Mouse (Mus musculus) kidney, postnatal 4 days (tissue): ENCODE data around the gene Hesx1.

ENCODE experiments used
- DNase-seq, 2 experiments: peaks; one replicate each; pipeline ENCODE4 v3.0.0; 2021; ENCODE audit warnings: mixed read lengths in 2 of 2

Gene Hesx1

DNA sequence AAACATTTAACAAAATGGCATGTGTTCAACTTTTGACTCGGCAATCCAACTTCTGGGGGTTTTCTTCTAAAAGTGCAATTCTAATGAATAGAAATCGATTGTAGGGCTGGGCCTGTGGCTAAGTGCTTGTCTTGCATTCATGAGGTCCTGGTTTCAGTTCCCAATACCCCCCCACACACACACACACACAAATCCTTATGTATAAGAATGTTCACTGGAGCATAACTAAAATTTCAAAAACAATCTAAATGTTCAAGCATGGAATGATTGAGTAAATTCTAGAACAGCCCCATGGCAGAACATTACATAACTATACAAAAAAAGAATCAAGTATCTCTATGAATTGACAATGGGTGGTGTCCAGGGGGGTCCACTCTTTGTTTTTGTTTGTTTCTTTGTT lies 23.7 kb downstream of the Hesx1 start:
- no peak for DNase-seq

DNA sequence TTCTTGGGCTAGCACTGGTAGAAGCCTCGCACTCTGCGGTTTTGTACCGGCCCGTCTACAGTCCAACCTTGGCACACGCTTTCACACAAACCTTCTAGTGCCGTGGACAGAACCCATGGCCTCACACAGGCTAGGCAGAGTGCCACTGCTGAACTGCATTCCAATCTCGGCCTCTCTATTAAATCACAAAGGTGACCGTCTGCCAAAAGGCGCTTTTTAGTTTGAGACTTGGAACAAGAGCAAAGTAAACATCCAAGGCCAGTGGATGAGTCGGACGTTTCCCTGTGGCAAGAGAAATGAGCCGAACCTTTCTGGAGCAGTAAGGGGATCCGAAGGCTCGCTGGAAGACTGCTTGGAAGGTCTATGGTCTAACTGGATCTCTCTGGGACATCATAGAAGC lies 25.6 kb downstream of the Hesx1 start:
- no peak for DNase-seq

DNA sequence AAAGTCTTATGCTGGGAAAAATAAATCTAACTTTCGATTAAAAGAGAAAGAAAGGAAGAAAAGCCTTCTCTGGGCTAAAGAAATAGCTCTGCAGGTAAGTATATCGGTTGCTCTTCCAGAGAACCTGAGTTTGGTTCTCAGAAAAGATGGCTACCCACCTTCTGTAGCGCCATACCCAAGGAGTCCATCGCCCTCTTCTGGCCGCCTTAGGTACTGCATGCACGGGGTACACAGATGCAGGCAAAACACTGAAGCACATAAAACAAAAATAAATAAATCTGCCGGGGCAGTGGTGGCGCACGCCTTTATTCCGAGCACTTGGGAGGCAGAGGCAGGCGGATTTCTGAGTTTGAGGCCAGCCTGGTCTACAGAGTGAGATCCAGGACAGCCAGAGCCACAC lies 28.7 kb downstream of the Hesx1 start:
- DNase-seq: peak; percentile 83 to 86

- DNase-seq: no peak
Observed at GRCm38 (mm10) chr14:27024664-27025063, 30.4 kb downstream of the Hesx1 start.

DNA sequence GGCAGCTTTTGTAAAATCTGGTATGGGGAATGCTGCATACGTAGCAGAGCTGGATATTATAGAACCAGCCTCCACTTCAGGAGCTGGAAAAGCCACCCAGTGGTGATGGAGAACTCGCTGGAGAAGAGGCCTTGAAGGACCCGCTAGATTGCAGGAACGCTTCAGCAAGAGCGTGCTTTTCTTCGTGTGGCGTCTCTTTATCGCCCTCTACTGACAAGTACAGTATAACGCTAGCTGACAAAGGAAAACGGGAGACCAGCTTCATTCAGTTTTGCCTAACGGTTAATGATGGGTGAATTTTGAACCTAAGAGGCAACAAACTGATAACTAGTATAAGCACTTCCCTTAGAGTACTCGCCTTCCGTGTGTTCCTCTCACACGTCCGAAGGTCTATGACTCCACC lies 35.6 kb downstream of the Hesx1 start:
- peak; percentile 45 to 69 for DNase-seq

GRCm38 (mm10) chr14:27031142-27031541 lies 36.9 kb downstream of the Hesx1 start:
- DNase-seq: peak; percentile 90 to 92

DNA sequence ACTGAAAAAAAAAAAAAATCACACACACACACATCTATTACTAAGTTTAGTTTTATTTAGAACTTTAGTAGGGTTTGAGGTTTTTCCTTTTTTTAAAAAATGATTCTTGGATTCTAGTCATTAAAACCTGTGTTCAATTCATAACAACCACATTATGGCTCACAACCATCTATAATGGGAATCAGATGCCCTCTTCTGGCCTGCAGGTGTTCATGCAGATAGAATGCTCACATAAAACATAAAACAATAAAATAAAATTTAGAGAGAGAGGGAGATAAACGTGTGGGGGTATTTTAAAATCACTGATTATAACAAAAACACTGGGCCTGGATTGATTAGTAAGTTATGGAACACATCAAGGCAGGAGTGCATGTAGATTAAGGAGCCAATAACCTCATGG lies 43.3 kb downstream of the Hesx1 start:
- no peak for DNase-seq

DNA sequence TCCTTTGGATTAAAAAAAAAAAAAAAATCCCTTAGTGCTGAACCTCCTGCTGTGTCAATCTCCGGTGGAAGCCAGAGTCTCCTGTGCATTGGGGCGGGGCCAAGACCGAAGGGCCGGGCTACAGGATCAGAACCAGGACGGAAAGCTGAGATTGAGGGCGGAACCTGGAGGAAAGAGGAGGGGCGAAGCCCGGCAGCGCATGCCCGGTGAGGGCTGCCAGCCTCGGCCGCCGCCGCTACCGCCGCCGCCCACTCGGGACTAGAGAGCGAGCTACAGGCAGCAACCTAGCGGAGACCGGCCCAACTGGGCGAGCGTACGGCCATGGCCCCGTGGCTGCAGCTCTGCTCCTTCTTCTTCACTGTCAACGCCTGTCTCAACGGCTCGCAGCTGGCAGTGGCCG lies 44.6 kb downstream of the Hesx1 start, which contains the start of gene Il17rd:
Gene Il17rd, plus strand, starts transcription at position 159 of the 400 bp plus-strand sequence.
- peak; percentile 93 to 96 for DNase-seq

DNA sequence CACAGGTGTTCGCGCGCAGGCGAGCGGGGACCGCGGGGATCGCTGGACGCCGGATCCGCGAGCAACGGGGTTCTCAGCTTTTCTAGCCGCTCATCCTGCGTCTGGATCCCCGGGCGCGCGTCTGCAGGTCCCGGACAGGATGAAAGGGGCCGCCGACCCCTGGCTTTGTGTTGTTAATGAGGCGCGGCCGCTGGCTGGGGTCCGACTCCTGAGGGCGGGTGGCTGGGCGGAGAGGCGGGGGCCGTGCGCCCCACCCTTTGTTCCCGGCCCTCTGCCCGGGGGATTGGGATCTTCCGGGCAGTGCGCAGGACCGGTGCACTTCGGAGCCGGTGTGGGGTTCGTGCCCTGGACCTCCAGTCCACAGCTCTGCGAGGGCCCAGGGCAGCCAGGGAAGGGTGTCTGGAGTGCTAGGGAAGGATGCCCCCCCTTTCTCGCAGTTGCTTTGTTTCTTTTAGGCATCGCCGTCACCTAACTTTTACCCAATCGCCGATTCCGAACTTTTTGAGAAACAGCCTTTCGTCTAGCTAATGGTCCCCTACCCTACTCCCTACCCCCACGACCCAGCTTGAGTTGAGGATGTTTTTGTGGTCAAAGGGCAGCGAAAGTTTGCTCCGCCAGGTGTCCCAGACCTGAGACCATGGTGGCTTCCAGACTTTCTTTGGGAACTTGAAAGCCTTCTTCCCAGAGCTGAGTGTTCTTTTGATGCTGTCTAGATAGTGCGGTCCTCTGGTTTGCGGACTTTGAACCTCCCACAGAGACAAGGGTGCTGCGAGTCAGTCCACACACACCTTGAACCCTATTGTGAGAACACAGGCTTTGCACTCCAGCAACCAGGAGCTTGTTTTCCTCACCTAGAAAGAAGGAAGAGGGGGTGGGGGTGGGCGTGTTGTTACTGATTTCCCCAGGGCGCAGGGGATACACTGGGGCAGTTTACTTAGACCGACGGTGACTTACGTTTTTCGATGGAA lies 45.3 kb downstream of the Hesx1 start:
- DNase-seq: peak; percentile 66 to 76

DNA sequence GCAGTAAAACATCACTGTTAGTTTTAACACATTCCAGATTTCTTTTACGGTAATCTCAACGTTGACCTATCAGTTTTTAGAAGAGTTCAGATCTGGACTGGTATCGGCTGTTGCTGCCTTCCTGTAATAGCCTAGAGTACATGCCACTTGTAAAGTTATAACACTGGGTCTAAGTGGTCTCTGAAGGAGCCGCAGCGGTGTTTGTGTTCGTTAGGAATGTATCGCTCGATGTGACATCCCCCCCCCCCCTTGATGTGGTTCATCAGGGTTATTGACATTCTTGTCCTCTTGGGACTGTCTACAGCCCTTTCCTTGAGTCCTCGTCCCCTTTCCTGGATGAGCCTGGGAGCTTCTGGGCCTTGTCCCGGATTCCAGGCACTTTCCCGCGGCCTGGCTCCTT lies 46.2 kb downstream of the Hesx1 start:
- peak in 1 of 2 experiments; percentile 34 for DNase-seq

DNA sequence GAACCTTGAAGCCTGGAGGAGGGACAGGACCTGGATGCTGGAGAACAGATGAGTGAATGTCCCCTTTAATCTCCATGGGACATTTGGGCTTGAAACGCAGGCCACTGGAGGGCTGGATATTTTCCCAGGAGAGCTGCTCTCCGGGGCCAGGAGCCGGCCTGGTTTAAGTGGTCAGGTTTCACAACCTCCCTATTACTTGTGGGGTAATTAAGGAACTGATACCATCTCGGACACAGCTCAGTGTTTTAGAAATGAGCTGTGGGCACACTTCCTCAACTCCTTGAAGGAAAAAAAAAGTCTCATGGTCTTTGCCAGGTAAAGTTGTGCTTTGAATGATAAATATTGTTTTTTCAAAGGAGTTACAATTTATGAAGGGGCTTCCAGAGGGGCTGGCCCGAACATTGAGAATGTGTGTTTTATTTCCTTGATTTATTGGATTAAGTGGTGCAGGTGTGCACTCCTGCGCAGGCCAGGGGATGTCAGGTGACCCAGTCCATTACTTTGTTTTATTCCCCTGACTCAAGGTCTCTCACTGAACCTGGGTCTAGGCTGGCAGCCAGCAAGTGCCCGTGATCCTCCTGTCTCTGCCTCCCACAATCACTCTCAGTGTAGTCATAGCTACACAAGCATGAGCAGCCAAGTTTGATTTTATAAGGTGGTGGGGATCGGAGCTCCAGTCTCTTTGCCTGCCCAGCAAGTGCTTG lies 48.2 kb downstream of the Hesx1 start:
- peak; percentile 23 to 49 for DNase-seq

DNA sequence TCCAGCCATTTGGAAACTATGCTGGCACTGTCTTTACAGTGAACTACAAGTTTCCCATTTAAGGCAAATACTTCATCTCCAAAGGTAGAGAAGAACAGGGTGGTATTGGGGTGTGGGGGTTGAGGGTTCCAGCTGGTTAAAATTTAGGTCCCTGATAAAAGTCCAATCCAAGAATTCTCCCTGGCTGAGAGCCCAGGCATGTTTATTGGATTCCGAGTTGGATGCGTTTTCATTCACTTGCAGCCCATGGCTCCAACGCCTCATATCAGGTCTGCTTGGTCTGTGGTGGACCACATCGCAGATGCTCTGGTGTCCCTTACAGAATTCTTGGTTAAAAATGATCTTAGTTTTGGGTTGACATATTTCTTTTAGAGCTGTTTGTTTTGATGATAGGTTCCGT lies 49.2 kb downstream of the Hesx1 start:
- DNase-seq: no peak

DNA sequence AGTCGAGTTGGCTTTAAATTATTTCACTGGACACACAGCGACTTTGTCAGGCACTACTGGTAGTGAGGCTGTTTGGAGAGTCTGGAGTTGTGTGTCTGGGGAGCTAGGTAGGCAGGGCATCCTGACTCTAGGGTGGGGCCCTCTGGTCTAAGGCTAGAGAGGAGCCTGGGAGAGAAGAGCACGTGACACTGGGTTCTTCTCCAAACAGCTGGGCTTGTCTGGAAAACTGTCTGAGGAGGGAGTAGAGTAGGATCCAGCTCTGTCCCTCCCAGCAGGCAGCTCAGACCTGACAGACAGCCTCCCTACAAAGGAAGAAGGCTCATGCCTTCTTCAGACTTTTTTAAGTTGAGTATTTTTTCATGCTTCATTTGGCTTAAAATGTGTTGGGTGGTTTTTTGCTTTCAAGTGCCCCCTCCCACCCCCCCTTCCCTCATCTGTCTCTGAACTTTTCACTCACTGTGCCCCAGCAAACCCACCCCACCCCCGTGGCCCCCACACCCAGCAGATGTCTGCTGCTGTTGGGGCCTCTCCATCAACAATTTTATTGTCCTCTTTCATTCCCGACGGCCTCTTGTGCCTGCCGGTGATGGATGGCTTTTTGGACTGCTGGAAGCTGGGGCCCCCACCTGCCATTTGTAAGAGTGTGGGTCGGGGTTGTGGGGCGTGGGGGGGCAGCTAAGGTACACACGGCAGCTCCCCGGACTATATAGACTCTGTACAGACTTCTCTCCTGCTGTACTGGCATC lies 50.2 kb downstream of the Hesx1 start:
- no peak for DNase-seq

GRCm38 (mm10) chr14:27044967-27045361 lies 50.7 kb downstream of the Hesx1 start:
- DNase-seq: peak; percentile 52 to 71

DNA sequence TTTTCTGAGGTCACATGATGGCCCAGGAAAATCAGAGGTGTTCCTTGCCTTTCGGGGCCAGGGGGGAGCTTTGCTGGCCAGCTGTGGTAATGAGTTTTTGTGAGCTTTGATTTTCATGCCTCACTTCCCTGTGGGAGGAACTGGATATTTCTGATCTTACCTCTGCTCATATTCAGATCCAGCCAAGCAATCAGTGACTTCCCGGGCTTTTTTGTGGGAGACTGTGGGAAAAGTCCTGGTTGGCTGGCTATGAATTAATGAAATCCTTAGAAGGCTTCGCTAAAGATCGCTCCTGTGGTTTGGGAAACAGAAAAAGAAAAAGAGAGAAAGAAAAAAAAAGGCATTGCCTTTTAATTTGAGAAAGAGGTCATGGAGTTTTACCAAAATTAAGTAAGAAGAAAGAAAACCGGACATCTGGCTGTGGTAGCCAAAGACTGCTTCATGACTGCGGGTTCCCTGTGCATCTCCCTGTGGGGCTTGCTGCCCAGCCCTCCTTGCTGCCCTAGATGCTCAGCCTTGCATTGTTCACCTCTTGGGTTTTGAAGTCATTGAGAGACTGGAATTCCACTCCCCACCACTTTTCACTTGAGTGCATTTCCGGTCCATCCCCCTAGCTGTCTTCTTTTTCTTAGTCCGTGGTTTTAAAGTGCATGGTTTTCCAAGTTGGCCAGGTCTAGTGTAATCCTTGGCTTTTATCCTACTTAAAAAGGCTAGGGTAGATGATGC lies 54.2 kb downstream of the Hesx1 start:
- DNase-seq: peak; percentile 1 to 51

DNA sequence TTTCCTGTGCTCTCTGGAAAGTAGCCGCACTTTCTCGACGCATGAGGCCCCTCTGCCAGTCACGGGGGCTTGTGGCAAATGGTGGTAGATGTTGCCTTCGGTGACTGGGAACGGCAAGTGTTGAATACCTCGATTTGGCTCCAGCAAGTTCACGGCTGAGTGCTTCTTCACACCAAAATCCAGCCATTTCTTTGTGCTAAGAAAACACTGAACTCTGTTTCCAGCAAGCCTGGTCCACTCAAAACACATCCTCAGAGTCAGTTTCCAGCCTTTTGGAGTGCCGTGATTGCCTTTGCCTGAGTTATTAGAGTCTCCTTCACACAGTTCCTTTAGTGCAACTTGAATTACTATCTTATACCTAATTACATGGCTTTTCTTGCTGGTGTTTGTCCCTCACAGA lies 55.8 kb downstream of the Hesx1 start:
- DNase-seq: peak in 1 of 2 experiments; percentile 7

GRCm38 (mm10) chr14:27050560-27051510 lies 56.6 kb downstream of the Hesx1 start:
- DNase-seq: peak in 1 of 2 experiments; percentile 17

DNA sequence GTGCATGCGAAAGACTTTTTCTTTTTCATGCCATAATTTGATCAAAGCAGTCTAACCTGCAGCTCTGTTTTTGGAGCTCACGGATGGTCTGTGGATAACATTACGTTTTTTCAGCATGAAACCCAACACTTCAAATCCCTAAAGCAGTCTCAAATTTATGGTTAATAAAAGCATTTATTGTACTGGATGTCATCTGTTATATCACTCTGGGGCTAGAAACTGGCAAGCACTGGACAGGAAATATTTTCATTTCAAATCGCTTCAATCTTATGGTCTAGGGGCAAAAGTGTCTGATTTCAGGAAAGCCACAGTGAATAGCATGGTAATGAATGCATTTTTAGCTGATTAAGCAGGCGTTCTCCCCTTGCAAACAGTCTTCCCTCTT lies 57.3 kb downstream of the Hesx1 start:
- no peak for DNase-seq
